Mouse (Mus musculus) midbrain, embryonic 15.5 days (tissue): ENCODE results near the gene Tmem211. TPM values are rescaled to one million over a fixed set of nuclear protein-coding genes. Genes with fewer than 3 reads are reported as not detected.

Source experiments
- ATAC-seq: fragments of 200-750 bp; cut with Nextera tagmentation; replicated peaks from 2 replicates; pipeline ENCODE4 v1.8.0; 2017; ENCODE audit warnings: moderate TSS enrichment
- H3K27ac ChIP-seq: fragments of 300-500 bp; sonication (generic); 2 replicates; pipeline ENCODE4 v1.5.1; 2015; ENCODE audit warnings: mild to moderate bottlenecking, inconsistent platforms
- H3K27me3 ChIP-seq: fragments of 300-500 bp; sonication (generic); replicated peaks from 2 replicates; pipeline ENCODE4 v1.6.1; 2015; ENCODE audit warnings: inconsistent platforms
- H3K36me3 ChIP-seq: fragments of 300-500 bp; sonication (generic); replicated peaks from 2 replicates; pipeline ENCODE4 v1.6.1; 2015; ENCODE audit warnings: inconsistent platforms
- H3K4me1 ChIP-seq: fragments of 300-500 bp; sonication (generic); 2 replicates; pipeline ENCODE4 v1.6.1; 2015; ENCODE audit warnings: inconsistent platforms
- H3K4me2 ChIP-seq: fragments of 300-500 bp; sonication (generic); 2 replicates; pipeline ENCODE4 v1.6.1; 2015; ENCODE audit warnings: inconsistent platforms, mild to moderate bottlenecking, moderate library complexity
- H3K4me3 ChIP-seq: fragments of 300-500 bp; sonication (generic); 2 replicates; pipeline ENCODE4 v1.5.1; 2015; ENCODE audit warnings: mild to moderate bottlenecking, inconsistent platforms
- H3K9ac ChIP-seq: fragments of 300-500 bp; sonication (generic); 2 replicates; pipeline ENCODE4 v1.6.1; 2015; ENCODE audit warnings: mild to moderate bottlenecking, inconsistent platforms
- H3K9me3 ChIP-seq: fragments of 300-500 bp; sonication (generic); 2 replicates; pipeline ENCODE4 v1.6.1; 2016; ENCODE audit warnings: inconsistent platforms
- WGBS: fragments of 180-500 bp; shearing (Covaris S2); methylation state at CpG from one replicate; pipeline ENCODE4 v1.1.7; 2015; ENCODE audit warnings: mixed read lengths; 5-methylcytosine and 5-hydroxymethylcytosine counted together
- polyA plus RNA-seq: library from polyadenylated mRNA; unstranded; fragments of >200 nt; fragmentation: Nextera tagmentation; extraction: Ambion mirVana; gene quantifications from 2 replicates; pipeline ENCODE4 v1.2.1, GENCODE M21; 2015

Gene Tmem211
- polyA plus RNA-seq, 1 experiment from 2014 or later, result 0.14 TPM

DNA sequence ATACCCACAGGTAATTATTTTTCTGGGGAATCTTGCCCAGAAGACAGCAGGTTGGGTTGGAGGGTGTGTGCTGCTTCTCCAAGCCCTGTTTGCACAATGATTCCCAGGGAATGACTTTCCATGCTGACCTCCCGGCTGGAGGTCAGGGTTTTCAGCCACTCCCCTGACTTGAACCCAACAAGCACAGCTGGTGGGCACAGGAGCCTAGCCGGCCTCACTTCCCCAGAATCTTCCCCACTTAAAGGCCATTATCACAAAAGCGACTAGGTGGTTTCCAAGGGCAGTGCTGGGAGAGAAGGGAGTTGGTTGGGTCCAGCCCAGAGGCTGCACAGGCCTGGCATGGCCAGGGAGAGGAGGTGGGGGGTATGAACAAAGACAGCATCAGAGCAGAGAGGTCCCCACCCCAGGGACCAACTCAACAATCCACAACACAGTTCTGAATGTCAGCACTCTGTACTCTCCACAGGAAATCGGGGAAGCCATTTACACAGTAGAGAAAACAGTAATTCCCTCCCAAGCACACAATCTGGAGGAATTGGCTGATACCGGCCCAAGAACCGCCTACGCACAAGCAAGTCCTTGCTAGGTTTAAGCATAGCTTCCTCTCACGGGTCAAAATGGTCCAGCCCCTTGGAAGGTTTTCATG, 27.5 kb upstream of the Tmem211 start:
- no peaks in the 10 kb centered on the region; the same call in 1 of the 2 replicates for H3K4me1 ChIP-seq
- no peak for ATAC-seq
- 44% methylated on average over 8 of the region's 8 CpGs for WGBS
- H3K36me3 ChIP-seq, result no peaks in the 10 kb centered on the region
- no peak overlapping the region for H3K4me2 ChIP-seq
- no peaks in the 10 kb centered on the region for H3K9me3 ChIP-seq
- H3K9ac ChIP-seq, result no peak overlapping the region
- H3K27ac ChIP-seq, result no peak overlapping the region
- no peaks in the 10 kb centered on the region for H3K27me3 ChIP-seq
- no peak overlapping the region for H3K4me3 ChIP-seq

DNA sequence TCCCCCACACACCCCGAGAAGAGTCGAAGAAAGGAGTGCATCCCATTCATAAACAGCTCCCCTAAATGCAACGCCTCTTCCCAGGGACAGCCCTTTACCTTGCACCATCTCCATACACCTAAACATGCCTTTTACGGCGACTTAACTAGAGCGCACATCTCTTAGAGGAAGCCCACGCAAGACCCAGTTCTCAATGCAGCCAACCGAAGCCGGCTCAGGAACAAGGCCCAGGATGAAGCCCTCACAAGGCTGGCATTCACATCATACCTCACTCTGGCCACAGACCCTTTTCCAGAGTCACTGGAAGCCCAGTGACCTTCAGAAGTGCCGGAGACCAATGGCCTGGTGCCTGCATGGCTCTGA, 27.0 kb upstream of the Tmem211 start:
- Histone ChIP-seq H3K9me3 (no peaks in the 10 kb centered on the region), H3K4me2 (no peak overlapping the region), H3K4me1 (no peaks in the 10 kb centered on the region; the same call in 1 of the 2 replicates), H3K36me3 (no peaks in the 10 kb centered on the region), H3K9ac (no peak overlapping the region), H3K4me3 (no peak overlapping the region), H3K27me3 (no peaks in the 10 kb centered on the region), H3K27ac (no peak overlapping the region)
- 86% methylated on average over 10 of the region's 10 CpGs for WGBS
- ATAC-seq, result no peak

DNA sequence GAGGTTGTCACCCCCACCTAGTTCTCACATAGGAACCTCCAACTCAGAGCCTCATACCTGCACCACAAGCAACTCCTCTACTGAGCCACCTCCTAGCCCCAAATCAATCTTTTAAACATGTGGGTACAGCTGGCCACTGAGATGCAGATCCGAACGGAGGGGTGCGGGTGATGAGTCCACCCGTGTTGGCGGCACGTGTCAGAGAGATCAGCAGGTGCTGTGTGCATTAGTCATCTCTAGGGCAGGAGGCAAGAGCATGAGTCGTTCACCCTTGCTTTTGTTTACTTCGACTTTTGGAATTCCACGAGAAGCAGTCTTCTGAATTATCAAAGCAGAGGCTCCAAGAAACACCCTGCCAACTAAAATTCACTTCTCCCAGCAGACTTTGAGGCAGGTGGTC, 22.5 kb upstream of the Tmem211 start:
- no peak for ATAC-seq

DNA sequence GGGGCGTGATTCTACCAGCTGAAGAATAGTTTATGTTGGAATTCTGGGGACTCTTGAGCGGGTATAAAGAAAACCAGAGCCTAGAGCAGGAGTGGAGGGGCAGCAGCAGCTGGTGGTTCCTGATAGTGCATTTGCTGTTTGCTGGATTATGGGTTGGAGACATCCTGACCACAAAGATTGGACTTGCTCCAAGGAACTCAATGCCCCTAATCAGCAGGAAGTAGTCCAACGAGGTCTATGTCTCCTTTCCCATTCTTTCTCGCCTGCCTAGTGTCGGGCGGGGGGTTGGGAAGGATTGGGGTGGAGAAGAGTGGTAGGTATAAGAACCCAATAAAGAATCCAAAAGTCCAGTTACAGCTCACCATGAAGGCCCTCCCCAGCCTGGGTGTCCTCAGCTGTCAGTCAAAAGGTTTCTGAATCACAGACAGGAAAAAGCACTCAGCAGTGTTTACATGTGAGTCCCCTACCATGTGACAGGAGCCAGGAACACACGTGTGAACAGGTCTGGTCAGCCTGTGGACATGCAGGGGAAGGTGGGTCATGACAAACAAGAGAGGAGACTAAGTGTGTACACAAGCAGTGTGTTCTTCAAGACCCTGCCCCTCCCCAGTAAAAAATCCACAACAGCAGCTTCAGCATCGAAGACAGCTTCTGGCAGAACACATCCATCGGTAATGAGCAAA, 19.9 kb upstream of the Tmem211 start:
- no peaks in the 10 kb centered on the region for H3K36me3 ChIP-seq
- ATAC-seq, result no peak
- H3K9me3 ChIP-seq, result no peaks in the 10 kb centered on the region
- no peaks in the 10 kb centered on the region for H3K27me3 ChIP-seq
- WGBS, result 71% methylated on average over 9 of the region's 9 CpGs
- H3K9ac ChIP-seq, result no peak overlapping the region
- H3K27ac ChIP-seq, result no peak overlapping the region
- no peak overlapping the region for H3K4me3 ChIP-seq
- no peak overlapping the region for H3K4me2 ChIP-seq
- H3K4me1 ChIP-seq, result peaks cover 5% of the 10 kb centered on the region; the same call in 1 of the 2 replicates

More for the DNA sequence above, 22.5 kb upstream of the Tmem211 start:
- WGBS, result 92% methylated on average over 9 of the region's 9 CpGs
- Histone ChIP-seq H3K4me2 (no peak overlapping the region), H3K4me1 (peaks cover 1% of the 10 kb centered on the region), H3K27ac (no peak overlapping the region), H3K27me3 (no peaks in the 10 kb centered on the region), H3K4me3 (no peak overlapping the region), H3K9me3 (no peaks in the 10 kb centered on the region), H3K36me3 (no peaks in the 10 kb centered on the region), H3K9ac (no peak overlapping the region)

DNA sequence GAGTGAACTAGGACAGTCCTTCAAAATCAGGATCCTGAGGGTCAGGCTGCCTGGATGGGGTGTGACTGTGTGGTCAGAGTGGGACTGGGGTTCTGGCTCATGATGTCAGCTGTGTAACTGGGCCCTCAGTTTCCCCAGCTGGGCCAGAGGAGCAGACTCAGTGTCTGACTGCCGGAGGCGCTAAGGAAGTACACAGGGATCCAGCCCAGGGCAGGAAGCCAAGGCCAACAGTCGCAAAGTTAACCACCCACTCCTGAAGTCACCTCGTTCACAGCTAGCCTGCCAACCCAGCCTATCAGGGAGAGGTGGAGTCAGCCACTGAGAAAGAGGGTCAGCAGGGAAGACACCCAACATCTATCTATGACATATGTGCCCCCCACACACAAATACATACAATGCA, 18.7 kb upstream of the Tmem211 start:
- no peaks in the 10 kb centered on the region for H3K36me3 ChIP-seq
- no peaks in the 10 kb centered on the region for H3K9me3 ChIP-seq
- no peak overlapping the region for H3K27ac ChIP-seq
- H3K27me3 ChIP-seq, result no peaks in the 10 kb centered on the region
- H3K4me3 ChIP-seq, result no peak overlapping the region
- 84% methylated on average over 4 of the region's 4 CpGs for WGBS
- H3K9ac ChIP-seq, result no peak overlapping the region
- no peak for ATAC-seq
- H3K4me1 ChIP-seq, result peaks cover 5% of the 10 kb centered on the region; the same call in 1 of the 2 replicates
- no peak overlapping the region for H3K4me2 ChIP-seq

DNA sequence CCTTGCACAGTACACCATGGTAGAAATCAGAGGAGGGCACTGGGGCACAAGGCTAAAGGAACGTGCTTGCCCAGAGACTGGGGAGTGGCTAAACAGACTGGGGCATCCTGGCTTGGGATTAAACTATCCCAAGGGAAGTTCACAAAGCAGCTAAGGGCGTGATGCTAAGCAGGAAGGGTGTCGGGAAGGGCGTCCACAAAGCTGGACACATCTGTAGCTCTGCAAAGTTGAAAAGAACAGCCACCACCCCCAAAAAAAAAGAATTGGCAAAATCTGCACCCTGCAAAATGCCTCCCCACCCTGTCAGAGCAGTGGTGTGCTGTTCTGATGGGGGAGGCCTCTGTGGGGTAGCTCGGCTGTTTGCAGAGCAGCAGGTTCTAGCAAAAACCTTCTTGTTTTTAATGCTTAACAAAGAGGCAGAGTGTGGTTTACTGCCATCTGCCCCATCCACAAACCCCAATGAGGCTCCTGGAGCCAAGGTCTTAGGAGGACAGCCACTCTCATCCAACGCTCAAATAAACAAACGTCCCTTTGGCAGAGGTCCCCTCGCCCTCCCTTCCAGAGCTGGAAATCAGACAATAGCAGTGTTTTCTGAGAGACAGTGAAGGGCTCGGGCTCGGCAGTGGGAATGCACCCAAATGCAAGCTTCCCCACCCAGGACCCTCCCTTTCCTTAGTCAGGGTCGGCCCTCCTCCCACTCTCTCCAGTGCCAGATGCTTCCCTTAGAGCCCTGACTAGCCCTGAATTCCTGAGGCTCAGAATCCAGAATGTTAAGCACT, 17.9 kb upstream of the Tmem211 start:
- H3K4me3 ChIP-seq, result no peak overlapping the region
- WGBS, result 31% methylated on average over 11 of the region's 11 CpGs
- H3K27ac ChIP-seq, result peak overlapping the region; percentile 18
- H3K9ac ChIP-seq, result no peak overlapping the region
- no peaks in the 10 kb centered on the region for H3K9me3 ChIP-seq
- 0 out of 2 replicates have a peak, but pooled peaks have one; percentile 62 for ATAC-seq
- peaks cover 5% of the 10 kb centered on the region; the same call in 1 of the 2 replicates for H3K4me1 ChIP-seq
- no peak overlapping the region for H3K4me2 ChIP-seq
- no peaks in the 10 kb centered on the region for H3K27me3 ChIP-seq
- H3K36me3 ChIP-seq, result no peaks in the 10 kb centered on the region

DNA sequence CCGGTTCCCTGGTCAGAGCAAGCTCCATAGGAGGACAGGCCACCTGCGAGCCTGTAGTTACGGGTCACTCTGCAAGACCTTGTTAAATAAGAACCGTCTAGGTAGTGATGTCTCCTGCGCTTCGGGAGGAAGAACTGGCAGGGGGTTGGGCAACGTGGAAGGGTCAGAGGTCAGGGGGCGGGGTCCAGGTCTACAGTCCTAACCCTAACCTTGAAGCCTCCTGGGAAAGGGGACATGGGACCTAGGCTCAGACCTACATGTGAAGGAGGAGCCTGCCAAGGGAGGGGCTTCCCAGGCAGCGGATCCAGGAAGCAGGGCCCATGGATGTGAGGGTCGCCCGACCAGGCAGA, 17.3 kb upstream of the Tmem211 start:
- Histone ChIP-seq H3K36me3 (no peaks in the 10 kb centered on the region), H3K27ac (peak overlapping the region; percentile 18), H3K9ac (no peak overlapping the region), H3K4me1 (peaks cover 5% of the 10 kb centered on the region; the same call in 1 of the 2 replicates), H3K27me3 (no peaks in the 10 kb centered on the region), H3K9me3 (no peaks in the 10 kb centered on the region), H3K4me3 (no peak overlapping the region), H3K4me2 (no peak overlapping the region)
- WGBS, result 48% methylated on average over 11 of the region's 11 CpGs
- 0 out of 2 replicates have a peak, but pooled peaks have one; percentile 8 for ATAC-seq

DNA sequence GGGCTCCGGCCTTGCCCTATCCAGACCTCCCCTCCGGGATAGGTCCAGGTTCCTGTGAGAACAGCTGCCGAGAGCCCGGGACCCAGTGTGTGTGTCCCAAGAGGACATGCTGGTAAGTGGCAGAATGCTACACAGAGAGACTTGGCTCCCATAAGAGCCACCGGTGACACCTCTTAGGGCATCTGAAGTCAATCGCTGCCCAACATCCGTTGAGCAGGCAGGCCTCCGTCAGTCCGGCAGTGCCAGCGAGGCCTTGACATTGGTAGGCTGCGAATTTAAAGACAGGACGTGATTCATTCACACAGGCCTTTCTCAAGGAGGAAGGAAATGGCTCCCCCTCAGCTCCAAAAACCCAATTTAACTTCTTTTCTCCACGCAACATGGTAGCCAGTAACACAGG, 16.8 kb upstream of the Tmem211 start:
- WGBS, result 86% methylated on average over 13 of the region's 13 CpGs
- H3K36me3 ChIP-seq, result no peaks in the 10 kb centered on the region
- H3K4me1 ChIP-seq, result peaks cover 5% of the 10 kb centered on the region; the same call in 1 of the 2 replicates
- no peak overlapping the region for H3K9ac ChIP-seq
- H3K4me2 ChIP-seq, result no peak overlapping the region
- no peaks in the 10 kb centered on the region for H3K27me3 ChIP-seq
- ATAC-seq, result no peak
- peak overlapping the region; percentile 18; the same call in 1 of the 2 replicates for H3K27ac ChIP-seq
- no peak overlapping the region for H3K4me3 ChIP-seq
- H3K9me3 ChIP-seq, result no peaks in the 10 kb centered on the region

DNA sequence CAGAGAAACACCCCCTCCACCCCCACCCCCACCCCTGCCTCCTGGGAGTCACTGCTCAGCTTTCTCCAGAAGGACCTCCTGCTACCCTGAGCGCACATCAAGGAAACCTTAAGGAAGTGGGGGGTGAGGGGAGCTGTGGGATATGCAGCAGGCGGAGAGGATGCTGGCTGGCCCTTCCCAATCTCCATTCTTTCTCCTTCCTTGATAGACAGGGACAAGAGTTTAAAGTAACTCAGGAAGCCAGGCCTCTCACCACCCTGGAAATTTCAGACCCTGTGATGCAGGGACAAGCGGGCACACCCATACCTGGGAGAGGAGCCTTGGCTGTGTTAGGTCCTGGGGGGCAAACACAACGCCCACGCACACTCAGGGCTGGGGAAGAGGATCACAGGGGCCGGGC, 16.4 kb upstream of the Tmem211 start:
- WGBS, result 87% methylated on average over 6 of the region's 6 CpGs
- H3K9me3 ChIP-seq, result no peaks in the 10 kb centered on the region
- no peak overlapping the region for H3K4me3 ChIP-seq
- H3K4me1 ChIP-seq, result peaks cover 5% of the 10 kb centered on the region; the same call in 1 of the 2 replicates
- no peak overlapping the region for H3K4me2 ChIP-seq
- no peaks in the 10 kb centered on the region for H3K27me3 ChIP-seq
- ATAC-seq, result no peak
- no peaks in the 10 kb centered on the region for H3K36me3 ChIP-seq
- H3K27ac ChIP-seq, result no peak overlapping the region
- no peak overlapping the region for H3K9ac ChIP-seq

DNA sequence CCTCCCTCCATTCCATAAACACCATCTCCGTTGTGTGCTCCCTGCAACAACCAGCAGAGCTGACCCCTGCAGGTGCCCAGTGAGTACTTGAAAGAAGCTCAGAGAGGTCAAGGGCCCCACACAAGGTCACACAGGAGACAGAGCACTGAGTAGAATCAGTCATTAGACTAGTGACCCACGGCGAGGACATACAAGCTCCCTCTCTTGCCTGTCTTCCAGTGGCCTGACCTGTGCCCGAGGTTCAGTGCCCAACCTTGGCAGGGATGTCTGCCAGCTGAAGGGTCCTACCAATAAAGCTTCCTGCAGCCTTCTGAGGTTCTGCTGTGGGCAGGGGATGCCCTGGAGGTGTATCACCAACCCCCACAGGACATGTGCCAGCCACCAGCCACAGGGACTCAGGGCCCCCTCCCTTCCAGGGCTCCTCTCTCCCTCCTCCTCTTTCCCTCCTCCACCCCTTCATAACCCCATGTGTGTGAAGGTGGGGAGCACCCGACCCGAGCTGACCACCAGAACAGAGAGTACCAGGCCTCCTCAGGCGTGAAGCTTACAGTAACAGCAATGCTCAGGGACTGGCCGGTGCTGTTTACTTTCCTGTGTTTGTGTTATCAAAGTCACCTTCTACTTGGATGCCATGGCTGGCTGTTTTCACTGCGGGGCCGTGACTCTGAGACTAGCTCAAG, 14.4 kb upstream of the Tmem211 start:
- no peaks in the 10 kb centered on the region for H3K27me3 ChIP-seq
- H3K4me2 ChIP-seq, result no peak overlapping the region
- no peak overlapping the region for H3K9ac ChIP-seq
- H3K27ac ChIP-seq, result no peak overlapping the region
- 85% methylated on average over 10 of the region's 10 CpGs for WGBS
- H3K4me1 ChIP-seq, result peaks cover 5% of the 10 kb centered on the region; the same call in 1 of the 2 replicates
- H3K36me3 ChIP-seq, result no peaks in the 10 kb centered on the region
- H3K4me3 ChIP-seq, result no peak overlapping the region
- no peak for ATAC-seq
- no peaks in the 10 kb centered on the region for H3K9me3 ChIP-seq

DNA sequence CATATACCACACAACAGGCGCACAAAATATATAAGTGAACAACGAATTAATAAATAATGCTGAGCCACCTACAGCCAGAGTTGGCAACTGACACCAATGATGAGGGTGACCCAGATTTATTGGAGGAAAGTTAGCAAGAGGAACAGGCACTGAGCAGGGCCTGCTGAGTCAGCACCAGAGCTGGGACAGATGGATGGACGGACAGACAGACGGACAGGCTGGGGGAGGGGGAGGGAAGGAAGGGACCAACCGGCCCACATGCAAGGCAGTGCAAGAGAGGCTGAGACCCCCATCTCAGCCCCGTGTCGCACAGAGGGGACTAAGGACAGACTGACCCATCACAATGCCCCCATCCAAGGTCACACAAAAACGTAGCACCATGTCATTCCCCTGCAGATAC, 12.7 kb upstream of the Tmem211 start:
- WGBS, result 94% methylated on average over 8 of the region's 8 CpGs
- no peak overlapping the region for H3K4me2 ChIP-seq
- H3K4me1 ChIP-seq, result peaks cover 5% of the 10 kb centered on the region; the same call in 1 of the 2 replicates
- no peaks in the 10 kb centered on the region for H3K9me3 ChIP-seq
- H3K36me3 ChIP-seq, result no peaks in the 10 kb centered on the region
- no peak overlapping the region for H3K27ac ChIP-seq
- no peaks in the 10 kb centered on the region for H3K27me3 ChIP-seq
- no peak overlapping the region for H3K4me3 ChIP-seq
- no peak for ATAC-seq
- no peak overlapping the region for H3K9ac ChIP-seq

DNA sequence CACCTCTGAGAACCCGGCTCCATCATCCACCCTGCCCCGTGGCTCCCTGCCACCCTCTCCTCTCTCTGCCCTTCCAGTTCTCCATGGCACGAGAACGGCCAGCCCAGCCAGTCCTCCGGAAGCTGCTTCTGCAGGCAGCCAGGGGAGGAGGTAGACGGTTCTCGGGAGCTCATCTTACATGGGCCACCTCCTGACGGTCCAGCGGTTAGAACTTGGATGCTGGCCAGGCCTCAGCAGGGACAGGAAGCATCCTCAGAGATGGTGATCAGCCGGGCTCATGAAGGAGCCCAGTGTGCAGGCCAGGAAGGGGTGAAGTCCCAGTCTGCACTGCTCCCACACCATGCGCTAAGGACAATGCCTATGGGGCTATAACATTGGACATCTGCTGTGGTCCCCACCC, 12.3 kb upstream of the Tmem211 start:
- 70% methylated on average over 11 of the region's 11 CpGs for WGBS
- ATAC-seq, result no peak
- H3K27ac ChIP-seq, result no peak overlapping the region

More for the DNA sequence above, 12.3 kb upstream of the Tmem211 start:
- H3K4me3 ChIP-seq, result no peak overlapping the region
- H3K36me3 ChIP-seq, result no peaks in the 10 kb centered on the region
- H3K9ac ChIP-seq, result no peak overlapping the region
- no peaks in the 10 kb centered on the region for H3K9me3 ChIP-seq
- H3K27me3 ChIP-seq, result no peaks in the 10 kb centered on the region
- H3K4me1 ChIP-seq, result peaks cover 2% of the 10 kb centered on the region; the same call in 1 of the 2 replicates
- no peak overlapping the region for H3K4me2 ChIP-seq
